Mouse (Mus musculus): ENCODE measurements around the gene Wnk1.

Gene Wnk1

DNA sequence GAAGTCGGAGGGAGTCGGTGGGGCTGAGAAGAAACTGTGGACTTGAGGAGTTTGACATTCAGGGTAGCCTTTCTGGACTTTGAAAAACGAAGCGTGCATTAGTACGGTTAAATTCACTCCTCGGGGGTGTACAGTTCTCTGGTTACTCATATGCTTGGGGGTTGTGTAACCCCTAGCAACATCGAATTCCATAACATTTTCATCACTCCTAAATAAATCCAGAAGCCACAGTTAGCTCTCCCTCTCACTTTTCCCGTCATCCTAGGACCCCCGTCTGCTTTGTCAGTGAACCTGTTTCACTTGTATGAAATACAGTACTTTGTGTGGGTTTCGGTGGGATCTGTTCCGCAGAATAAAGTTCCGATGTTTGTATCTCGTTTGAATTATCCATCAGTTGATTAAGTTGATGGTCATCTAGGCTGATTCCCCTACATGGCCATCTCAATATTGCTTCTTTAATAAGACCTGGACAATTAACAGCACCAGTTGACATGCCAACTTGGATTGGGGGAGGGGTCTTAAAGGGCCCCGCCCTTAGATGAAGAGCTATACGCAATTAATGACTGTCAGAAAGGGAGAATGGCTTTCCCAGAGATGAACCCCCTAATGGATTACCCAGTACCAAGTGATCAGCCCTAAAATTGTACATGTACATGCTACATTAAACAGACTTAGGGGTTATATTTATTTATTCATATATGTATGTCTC is 135.2 kb downstream of the Wnk1 start:
- no peak for DNase-seq (ENCODE audit: low spot score in 2 of 2)

DNA sequence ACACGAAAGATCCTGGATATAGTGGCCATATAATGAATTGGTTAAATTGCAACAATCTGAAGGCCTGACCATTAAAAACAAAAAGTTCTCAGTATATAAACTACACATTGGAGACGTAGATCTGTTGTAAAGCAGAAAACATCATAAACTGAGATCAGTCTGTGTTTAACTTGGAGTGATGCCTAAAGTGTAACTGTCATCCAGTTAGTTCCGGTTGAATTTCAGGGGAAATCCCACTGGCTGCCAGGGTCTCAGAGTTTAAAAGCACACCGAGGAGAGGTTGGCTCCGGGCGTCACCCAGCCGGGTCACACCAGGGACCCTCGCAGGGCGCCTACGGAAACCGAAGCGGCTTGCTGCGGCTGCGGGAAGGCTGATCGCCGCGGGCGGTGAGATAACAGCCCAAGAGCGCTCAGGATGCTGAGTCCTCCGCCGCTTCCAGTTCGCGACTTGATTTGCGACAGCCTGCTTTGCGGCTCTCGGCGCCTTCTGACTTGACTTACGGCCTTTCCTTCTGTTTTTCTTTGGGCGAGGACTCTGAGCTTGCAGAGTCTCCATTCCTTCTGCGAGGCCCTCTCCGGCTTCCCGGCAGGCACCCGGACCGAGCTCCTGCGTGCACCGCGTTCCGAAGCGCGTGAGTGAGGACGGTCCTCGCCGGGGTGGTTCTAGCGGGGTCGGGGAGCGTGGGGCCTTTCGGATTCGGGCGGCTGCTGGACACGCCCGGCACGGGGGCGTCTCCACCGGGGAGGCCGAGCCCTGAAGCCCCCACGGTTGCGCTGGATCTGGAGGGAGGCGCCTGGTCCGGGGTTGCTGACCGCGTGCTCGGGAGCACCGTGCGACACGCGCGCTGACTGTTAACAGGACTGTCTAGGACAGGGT is 136.0 kb downstream of the Wnk1 start, which contains the start of gene Rad52:
Gene Rad52, plus strand, starts transcription at position 495 of the 877 bp plus-strand sequence.
- peak; percentile 78 to 92 for DNase-seq (ENCODE audit: low spot score in 2 of 2)

DNA sequence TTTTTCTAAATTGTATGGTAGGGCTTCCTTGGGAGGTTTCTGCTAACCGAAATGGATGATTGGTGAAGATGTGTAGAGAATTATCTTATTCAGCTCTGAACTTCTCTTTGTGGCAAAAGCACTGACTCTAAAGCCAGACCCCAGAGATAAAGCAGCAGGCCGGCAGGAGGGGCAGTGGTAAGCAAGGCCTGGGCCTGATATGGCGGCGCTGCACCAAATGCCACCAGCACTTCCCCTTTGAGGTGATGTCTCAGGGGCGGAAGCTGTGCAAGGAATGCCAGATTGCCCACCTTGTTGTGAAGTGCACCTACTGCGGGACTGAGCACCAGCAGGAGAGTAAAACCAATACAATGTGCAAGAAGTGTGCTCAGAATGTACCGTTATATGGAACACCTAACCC is 145.8 kb downstream of the Wnk1 start:
- DNase-seq (ENCODE audit: low spot score in 2 of 2), result no peak

DNA sequence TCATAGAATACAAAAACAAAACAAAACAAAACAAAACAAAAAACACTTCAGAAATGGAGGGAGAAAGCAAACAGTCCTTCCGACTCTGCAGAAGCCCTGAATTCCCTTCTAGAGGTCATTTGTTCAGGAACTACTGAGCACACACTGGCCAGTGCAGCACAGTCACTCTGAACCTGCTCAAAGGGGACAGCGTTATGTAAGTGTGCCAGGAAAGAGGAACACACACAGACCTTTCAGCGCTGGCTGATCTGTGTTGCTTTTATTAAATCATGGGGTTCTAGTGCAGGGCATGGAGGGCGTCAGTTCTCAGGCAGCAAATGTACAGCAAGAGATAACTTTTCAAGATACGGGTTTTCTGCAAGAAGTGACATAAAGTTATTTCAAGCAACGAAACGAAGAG is 155.3 kb downstream of the Wnk1 start:
- no peak for DNase-seq (ENCODE audit: low spot score in 2 of 2)

Measured in left cerebral cortex, adult 9 months (tissue).